Mouse (Mus musculus): ENCODE measurements around the gene Slc8a3.
A peak's percentile ranks its signal among the peaks of the same experiment; 100 is the strongest.
"Not testable (repeated sequence)": the region's sequence is repeated elsewhere in the genome, so short reads cannot be mapped to it uniquely, and the experiment has no call there.

Slc8a3 gene

GRCm38 (mm10) chr12:81332875-81333421, at the start of gene Slc8a3:
Gene Slc8a3, minus strand, starts transcription at chr12:81333180.
- peak; percentile 56 to 70 for DNase-seq (ENCODE audit: low spot score in 2 of 2)

- DNase-seq (ENCODE audit: low spot score in 2 of 2) = not testable (repeated sequence)
Measured at GRCm38 (mm10) chr12:81379364-81379763, 46.4 kb upstream of the Slc8a3 start, which contains the start of gene Gm4787. Gene Gm4787, minus strand, starts transcription at chr12:81379464.

GRCm38 (mm10) chr12:81333841-81334240, 861 bp upstream of the Slc8a3 start:
- DNase-seq (ENCODE audit: low spot score in 2 of 2) = no peak

GRCm38 (mm10) chr12:81331937-81332874, 774 bp downstream of the Slc8a3 start:
- DNase-seq (ENCODE audit: low spot score in 2 of 2) = peak; percentile 63 to 80

DNA sequence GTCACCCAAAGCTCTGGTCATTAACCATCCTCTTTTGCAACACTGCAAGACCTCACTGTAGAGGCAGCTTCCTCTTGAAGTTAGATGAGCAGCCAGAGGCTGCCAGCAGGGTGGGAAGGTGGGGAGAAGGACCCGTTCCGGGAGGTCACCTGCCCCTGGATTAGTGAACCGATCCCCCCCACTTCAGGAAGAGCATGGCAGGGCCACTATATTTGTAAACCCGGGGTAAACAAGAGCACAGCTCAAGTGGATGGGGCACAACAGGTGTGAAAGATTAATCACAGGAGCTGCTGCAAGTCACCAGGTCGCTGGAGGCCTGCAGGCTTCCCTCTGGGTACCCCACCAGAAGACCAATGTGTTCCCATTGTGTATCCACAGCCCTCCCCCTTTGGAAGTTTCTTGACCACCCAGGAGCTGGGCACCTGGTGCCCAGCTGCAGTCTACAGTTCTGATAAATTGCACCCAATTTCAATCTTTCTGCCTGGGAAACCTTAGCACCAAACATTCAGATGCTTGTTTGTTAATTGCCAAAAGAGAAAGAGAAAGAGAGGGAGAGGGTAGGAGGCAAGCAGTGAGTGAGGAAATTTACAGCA, 1.8 kb downstream of the Slc8a3 start:
- no peak for DNase-seq (ENCODE audit: low spot score in 2 of 2)

GRCm38 (mm10) chr12:81324991-81325390, 8.0 kb downstream of the Slc8a3 start:
- no peak for DNase-seq (ENCODE audit: low spot score in 2 of 2)

- DNase-seq (ENCODE audit: low spot score in 2 of 2) = no peak
Measured at GRCm38 (mm10) chr12:81324116-81324515, 8.9 kb downstream of the Slc8a3 start.

DNA sequence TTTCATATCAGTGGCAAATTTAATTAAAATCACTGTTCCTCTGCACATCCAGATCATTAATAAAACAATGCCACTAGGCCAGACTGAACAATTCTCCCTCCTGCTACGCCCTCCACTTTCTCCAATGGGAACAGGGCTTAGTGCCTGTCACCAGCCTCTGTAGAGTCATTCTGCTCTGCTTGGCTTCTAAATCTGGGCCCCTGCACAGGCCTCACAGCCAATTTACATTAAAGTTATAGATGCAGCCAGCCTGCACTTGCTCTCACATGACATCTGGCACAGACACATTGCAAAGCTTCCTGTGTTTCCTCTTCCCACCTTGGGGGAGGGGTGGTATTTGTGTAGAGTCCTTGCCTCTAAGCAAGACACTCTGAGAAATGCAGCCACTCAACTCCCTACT, 12.0 kb downstream of the Slc8a3 start:
- no peak for DNase-seq (ENCODE audit: low spot score in 2 of 2)

DNA sequence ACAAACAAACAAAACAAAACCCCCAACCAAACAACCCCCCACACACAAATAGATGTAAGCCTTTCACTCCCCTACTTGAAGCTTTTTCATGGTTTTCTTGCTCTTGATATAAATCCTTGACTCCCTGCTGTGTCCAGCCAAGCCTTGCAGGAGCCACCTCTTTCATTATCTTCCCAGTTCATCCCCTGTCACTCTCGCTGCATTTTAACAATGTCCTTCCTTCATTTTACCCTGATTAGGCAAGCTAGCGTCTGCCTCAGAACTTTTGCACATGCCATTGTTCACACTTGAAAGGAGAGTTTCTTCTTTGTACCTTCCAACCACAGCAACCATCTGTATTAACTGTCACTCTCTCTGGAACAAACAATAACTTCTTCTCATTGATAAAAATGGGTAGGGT, 15.2 kb downstream of the Slc8a3 start:
- DNase-seq (ENCODE audit: low spot score in 2 of 2) = no peak

DNA sequence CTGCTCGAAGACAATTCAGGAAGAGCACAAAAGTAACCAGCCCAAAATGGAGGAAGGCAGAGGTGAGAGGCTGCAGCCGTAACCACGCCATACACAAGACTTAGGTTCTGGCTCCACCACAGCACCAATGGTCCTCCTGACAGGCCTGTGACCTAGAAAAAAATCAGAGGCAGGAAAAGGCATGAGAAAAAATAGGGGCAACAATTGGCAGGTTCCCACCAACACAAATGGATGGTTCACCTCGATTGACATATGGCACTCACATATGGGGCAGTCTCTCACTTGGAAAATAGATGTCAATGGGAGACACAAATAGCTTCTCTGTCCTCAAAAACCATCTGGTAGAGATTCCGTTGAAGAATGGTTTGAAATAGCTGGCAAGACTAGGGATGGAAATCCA, 17.0 kb downstream of the Slc8a3 start:
- no peak for DNase-seq (ENCODE audit: low spot score in 2 of 2)

- no peak for DNase-seq (ENCODE audit: low spot score in 2 of 2)
Measured at GRCm38 (mm10) chr12:81303626-81304025, 29.4 kb downstream of the Slc8a3 start.

GRCm38 (mm10) chr12:81294613-81295012, 38.4 kb downstream of the Slc8a3 start:
- no peak for DNase-seq (ENCODE audit: low spot score in 2 of 2)

- DNase-seq (ENCODE audit: low spot score in 2 of 2) = no peak
Measured at GRCm38 (mm10) chr12:81278031-81278430, 54.9 kb downstream of the Slc8a3 start.

GRCm38 (mm10) chr12:81274616-81275015, 58.4 kb downstream of the Slc8a3 start:
- DNase-seq (ENCODE audit: low spot score in 2 of 2) = no peak

GRCm38 (mm10) chr12:81273333-81273732, 59.6 kb downstream of the Slc8a3 start:
- no peak for DNase-seq (ENCODE audit: low spot score in 2 of 2)

GRCm38 (mm10) chr12:81269246-81269645, 63.7 kb downstream of the Slc8a3 start:
- no peak for DNase-seq (ENCODE audit: low spot score in 2 of 2)

GRCm38 (mm10) chr12:81262821-81263220, 70.2 kb downstream of the Slc8a3 start:
- no peak for DNase-seq (ENCODE audit: low spot score in 2 of 2)

GRCm38 (mm10) chr12:81258215-81258614, 74.8 kb downstream of the Slc8a3 start:
- no peak for DNase-seq (ENCODE audit: low spot score in 2 of 2)

GRCm38 (mm10) chr12:81245411-81245810, 87.6 kb downstream of the Slc8a3 start:
- no peak for DNase-seq (ENCODE audit: low spot score in 2 of 2)

DNA sequence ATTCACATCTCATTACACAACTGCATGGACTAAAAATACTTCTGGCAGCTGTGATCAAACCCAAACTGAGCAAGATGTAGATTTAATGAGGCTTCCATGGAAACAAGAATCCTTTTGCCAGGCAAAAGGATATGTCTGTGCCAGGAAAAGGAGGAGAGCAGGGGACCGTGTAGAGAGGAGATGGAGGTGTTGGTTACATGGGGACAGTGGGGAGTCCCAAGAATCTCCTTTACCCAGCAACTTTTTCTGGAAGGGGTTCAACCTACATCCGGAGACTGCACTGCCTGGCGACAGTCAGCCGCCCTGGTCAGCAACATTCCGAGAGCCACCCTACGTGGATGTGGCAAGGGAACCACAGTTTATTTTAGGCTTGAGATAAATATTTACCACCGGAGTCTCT, 88.0 kb downstream of the Slc8a3 start:
- DNase-seq (ENCODE audit: low spot score in 2 of 2) = no peak

GRCm38 (mm10) chr12:81244492-81244891, 88.5 kb downstream of the Slc8a3 start:
- DNase-seq (ENCODE audit: low spot score in 2 of 2) = no peak

GRCm38 (mm10) chr12:81241676-81242075, 91.3 kb downstream of the Slc8a3 start:
- no peak for DNase-seq (ENCODE audit: low spot score in 2 of 2)

DNA sequence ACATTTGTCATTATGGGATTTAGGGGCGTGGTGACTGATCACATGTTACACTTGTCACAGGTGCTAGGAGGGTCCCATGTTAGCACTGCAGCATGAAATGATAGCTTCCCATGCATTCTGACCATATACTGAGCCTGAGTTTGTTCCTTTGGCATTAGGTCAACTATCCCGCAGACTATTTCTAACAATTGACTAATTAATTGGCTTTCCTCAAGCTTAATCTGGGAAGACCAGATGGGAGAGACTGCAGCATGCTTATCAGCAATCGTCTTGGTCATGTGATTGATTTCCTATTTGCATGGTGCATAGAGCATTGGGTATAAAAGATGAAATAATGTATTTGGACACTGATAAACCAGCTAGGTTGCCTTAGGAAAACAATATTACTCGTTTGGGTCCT, 91.9 kb downstream of the Slc8a3 start:
- DNase-seq (ENCODE audit: low spot score in 2 of 2) = no peak

Measured in frontal cortex, postnatal 10 days (tissue).